Mouse (Mus musculus) adrenal gland, adult 10 weeks (tissue): ENCODE measurements around the gene Gm906. TPM values are rescaled to one million over a fixed set of nuclear protein-coding genes. Genes with fewer than 3 reads are reported as not detected.

ENCODE experiments used
- polyA plus RNA-seq: library from polyadenylated mRNA; stranded (reverse); fragments of 350-450 nt; fragmentation: Illumina TruSeq; extraction: RNeasy Lipid Tissue Mini Kit (QIAGEN cat#74804); gene quantifications from one replicate; pipeline ENCODE4 v1.2.3, GENCODE M21; 2014; ENCODE audit warnings: low read depth, low replicate concordance

Gm906 gene
- polyA plus RNA-seq = not detected

DNA sequence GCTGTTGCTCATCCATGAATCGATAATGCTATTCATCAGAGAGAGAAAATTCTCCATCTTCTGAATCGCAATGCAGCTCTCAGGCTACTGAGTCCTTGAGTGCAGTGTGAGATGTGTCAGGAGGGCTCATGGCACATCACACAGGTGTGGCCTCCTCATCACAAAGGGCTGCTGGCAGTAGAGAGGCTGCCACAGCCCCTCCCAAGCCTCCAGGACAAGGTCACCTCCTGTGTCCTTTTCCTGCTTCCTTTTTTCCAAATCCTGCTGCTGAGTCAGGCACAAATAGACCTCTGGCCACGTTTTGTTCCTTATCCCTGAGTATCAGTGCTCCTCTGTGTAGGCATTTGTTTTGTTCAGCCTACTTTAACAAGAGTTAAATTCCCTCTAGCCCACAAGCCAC is at the start of gene Gm906:
Gene Gm906, minus strand, starts transcription at position 101 of the 400 bp plus-strand sequence.

Other genes with a start within 250 kb of the Gm906 start
- 5.5 TPM for gene Fbxw17, start 167.6 kb upstream of the Gm906 start, polyA plus RNA-seq
- not detected for gene Gm47429, start 193.6 kb upstream of the Gm906 start, polyA plus RNA-seq
- not detected for gene Nutm2, start 217.0 kb upstream of the Gm906 start, polyA plus RNA-seq